Mouse (Mus musculus): ENCODE data around the gene Kcnk4.

GRCm38 (mm10) chr19:6874257-6874656, 60.1 kb downstream of the Kcnk4 start:
- TF ChIP-seq POLR2A (IDR thresholded peaks at IDR 0.05; ENCODE audit: control insufficient read depth in 1 of 2, insufficient read depth in 1 of 2, low read depth in 1 of 2, low read length in 2 of 2, poor library complexity in 1 of 2) (no peak), CTCF (IDR thresholded peaks at IDR 0.05 in 2 of 3, conservative IDR thresholded peaks at IDR 0.05 in 1 of 3; ENCODE audit: control insufficient read depth in 1 of 3, insufficient read depth in 1 of 3, low read depth in 2 of 3, low read length in 3 of 3, poor library complexity in 1 of 3, severe bottlenecking in 1 of 3) (no peak)

Data from MEL (cell line).